Mouse (Mus musculus) midbrain, embryonic 11.5 days (tissue): ENCODE results near the gene Pla2g4c. TPM values are rescaled to one million over a fixed set of nuclear protein-coding genes. Genes with fewer than 3 reads are reported as not detected.
"Not testable (repeated sequence)": the region's sequence is repeated elsewhere in the genome, so short reads cannot be mapped to it uniquely, and the experiment has no call there.

ENCODE experiments used
- ATAC-seq: fragments of 200-750 bp; cut with Nextera tagmentation; 2 replicates; pipeline ENCODE4 v1.8.0; 2017; ENCODE audit warnings: moderate TSS enrichment, moderate library complexity; ENCODE audit not compliant: low FRiP score
- DNase-seq: peaks from one replicate; pipeline ENCODE4 v3.0.0; 2015; ENCODE audit warnings: low spot score; ENCODE audit errors: missing footprints
- H3K27ac ChIP-seq: fragments of 300-500 bp; sonication (generic); 2 replicates; pipeline ENCODE4 v1.5.1; 2014; ENCODE audit warnings: low read depth, low read length
- H3K27me3 ChIP-seq: fragments of 300-500 bp; sonication (generic); 2 replicates; pipeline ENCODE4 v1.6.1; 2014; ENCODE audit warnings: mild to moderate bottlenecking, low read length, moderate library complexity, mixed read lengths; ENCODE audit not compliant: control insufficient read depth, insufficient read depth
- H3K36me3 ChIP-seq: fragments of 300-500 bp; sonication (generic); 2 replicates; pipeline ENCODE4 v1.6.1; 2014; ENCODE audit warnings: mild to moderate bottlenecking, low read length, moderate library complexity, mixed read lengths; ENCODE audit not compliant: control insufficient read depth, insufficient read depth
- H3K4me1 ChIP-seq: fragments of 300-500 bp; sonication (generic); 2 replicates; pipeline ENCODE4 v1.6.1; 2014; ENCODE audit warnings: low read length; ENCODE audit not compliant: control insufficient read depth, insufficient read depth
- H3K4me2 ChIP-seq: fragments of 300-500 bp; sonication (generic); 2 replicates; pipeline ENCODE4 v1.6.1; 2014; ENCODE audit warnings: mild to moderate bottlenecking, moderate library complexity
- H3K4me3 ChIP-seq: fragments of 300-500 bp; sonication (generic); 2 replicates; pipeline ENCODE4 v1.5.1; 2014; ENCODE audit warnings: low read depth, low read length
- H3K9ac ChIP-seq: fragments of 300-500 bp; sonication (generic); 2 replicates; pipeline ENCODE4 v1.6.1; 2014; ENCODE audit warnings: low read length
- H3K9me3 ChIP-seq: fragments of 300-500 bp; sonication (generic); 2 replicates; pipeline ENCODE4 v1.6.1; 2016; ENCODE audit warnings: low read length; ENCODE audit not compliant: control insufficient read depth
- WGBS: fragments of 180-500 bp; shearing (Covaris S2); extraction: QIAGEN DNeasy Blood & Tissue Kit; methylation state at CpG from one replicate; pipeline ENCODE4 v1.1.7; 2014; 5-methylcytosine and 5-hydroxymethylcytosine counted together
- polyA plus RNA-seq: library from polyadenylated mRNA; unstranded; fragments of >200 nt; fragmentation: Nextera tagmentation; extraction: Ambion mirVana; gene quantifications from 2 replicates; pipeline ENCODE4 v1.2.1, GENCODE M21; 2014

The Pla2g4c gene
- 1.4 and 1.8 TPM in 2 replicates for polyA plus RNA-seq

GRCm38 (mm10) chr7:13324316-13324715 is at the start of gene Pla2g4c:
Gene Pla2g4c (plus strand): TSS chr7:13324655.
- 90% methylated on average over 2 of the region's 2 CpGs for whole genome bisulfite sequencing
- ATAC-seq: no peak
- Histone ChIP-seq H3K4me1 (no peaks in the 10 kb centered on the region), H3K36me3 (no peaks in the 10 kb centered on the region), H3K9ac (no peak within 1 kb of the TSS), H3K27ac (no peak within 1 kb of the TSS), H3K4me2 (no peak within 1 kb of the TSS), H3K9me3 (no peaks in the 10 kb centered on the region), H3K4me3 (no peak within 1 kb of the TSS), H3K27me3 (no peaks in the 10 kb centered on the region)
- no peak for DNase-seq

DNA sequence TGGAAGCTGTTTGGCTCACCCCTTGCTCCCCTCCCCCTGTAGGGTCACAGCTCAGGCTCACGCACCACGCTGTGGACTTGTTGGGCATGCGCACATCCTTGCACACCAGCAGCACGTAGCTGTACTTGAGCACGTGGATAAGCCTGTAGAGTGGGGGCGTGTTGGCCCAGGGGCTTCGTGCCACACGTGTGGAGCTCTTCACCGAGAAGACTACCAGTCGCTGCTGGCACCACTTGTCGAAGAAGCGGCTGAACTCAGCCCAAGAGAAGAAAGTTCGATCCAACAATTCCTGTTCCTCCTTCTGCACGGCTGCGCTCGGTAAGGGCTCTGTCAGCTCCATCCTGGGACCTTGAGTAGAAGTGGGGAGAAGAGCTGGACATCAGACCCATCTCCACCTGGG is 47.4 kb upstream of the Pla2g4c start, which contains the start of gene Lig1:
Gene Lig1 (plus strand): TSS at position 203 of the 400 bp plus-strand sequence.
- Histone ChIP-seq H3K27me3 (no peaks in the 10 kb centered on the region), H3K36me3 (peaks cover 15% of the 10 kb centered on the region), H3K9me3 (no peaks in the 10 kb centered on the region), H3K4me1 (peaks cover 6% of the 10 kb centered on the region), H3K4me3 (peak within 1 kb of the TSS; percentile 60), H3K27ac (peak within 1 kb of the TSS; percentile 73; the same call in 1 of the 2 replicates), H3K9ac (peak within 1 kb of the TSS; percentile 82), H3K4me2 (peak within 1 kb of the TSS; percentile 69)
- no peak for DNase-seq
- WGBS: 95% methylated on average over 16 of the region's 16 CpGs
- no peak for ATAC-seq

- WGBS: 41% methylated on average over 2 of the region's 2 CpGs
- Histone ChIP-seq H3K27me3 (no peaks in the 10 kb centered on the region), H3K4me1 (peaks cover 6% of the 10 kb centered on the region), H3K4me2 (peak overlapping the region; percentile 69), H3K36me3 (peaks cover 15% of the 10 kb centered on the region), H3K9me3 (no peaks in the 10 kb centered on the region), H3K9ac (peak overlapping the region; percentile 82), H3K4me3 (peak overlapping the region; percentile 60), H3K27ac (peak overlapping the region; percentile 73; the same call in 1 of the 2 replicates)
- ATAC-seq: peak; percentile 14
- DNase-seq: peak; percentile 85
Observed at GRCm38 (mm10) chr7:13277833-13278232, 46.6 kb upstream of the Pla2g4c start.

- no peaks in the 10 kb centered on the region for H3K27me3 ChIP-seq
Observed at GRCm38 (mm10) chr7:13278308-13278891, 46.1 kb upstream of the Pla2g4c start, which contains the start of gene Zswim9. Gene Zswim9 (minus strand): TSS chr7:13278721.

DNA sequence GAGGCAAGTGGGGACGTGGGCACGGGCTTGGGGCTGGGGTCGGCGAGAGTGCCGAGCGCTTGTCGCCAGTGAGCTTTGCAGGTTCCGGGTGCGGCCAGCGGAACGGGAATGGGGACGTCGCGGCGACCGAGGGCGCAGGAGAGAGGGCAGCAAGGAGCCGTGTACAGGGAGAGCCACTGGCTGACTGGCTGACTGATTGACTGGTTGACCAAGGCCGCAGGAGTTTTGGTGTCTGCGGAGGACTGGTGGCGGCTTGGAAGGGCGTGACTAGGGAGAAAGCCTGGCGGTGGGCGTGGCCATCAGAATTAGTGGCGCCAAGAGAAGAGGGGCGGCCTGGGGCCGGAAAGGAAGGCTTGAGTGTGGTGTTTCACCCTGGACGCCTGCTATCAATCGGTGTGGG is 45.5 kb upstream of the Pla2g4c start:
- H3K27ac ChIP-seq, H3K9me3 ChIP-seq, H3K27me3 ChIP-seq, H3K4me1 ChIP-seq: not testable (repeated sequence)
- Histone ChIP-seq H3K9ac (peak overlapping the region; percentile 82; the same call in 1 of the 2 replicates), H3K36me3 (peaks cover 15% of the 10 kb centered on the region), H3K4me3 (peak overlapping the region; percentile 60), H3K4me2 (peak overlapping the region; percentile 69; the same call in 1 of the 2 replicates)
- WGBS: 2% methylated on average over 10 of the region's 29 CpGs
- ATAC-seq (peak; percentile 78), DNase-seq (peak; percentile 82)

More at GRCm38 (mm10) chr7:13278308-13278891, 46.1 kb upstream of the Pla2g4c start, which contains the start of gene Zswim9:
- H3K27ac ChIP-seq: peak within 1 kb of the TSS; percentile 73; the same call in 1 of the 2 replicates
- WGBS: under 1% methylated on average over 39 of the region's 39 CpGs
- H3K9ac ChIP-seq: peak within 1 kb of the TSS; percentile 82
- peak; percentile 98 for ATAC-seq
- peaks cover 15% of the 10 kb centered on the region for H3K36me3 ChIP-seq
- H3K4me3 ChIP-seq: peak within 1 kb of the TSS; percentile 60
- H3K9me3 ChIP-seq: no peaks in the 10 kb centered on the region
- DNase-seq: peak; percentile 99
- H3K4me1 ChIP-seq: peaks cover 6% of the 10 kb centered on the region
- peak within 1 kb of the TSS; percentile 69 for H3K4me2 ChIP-seq

DNA sequence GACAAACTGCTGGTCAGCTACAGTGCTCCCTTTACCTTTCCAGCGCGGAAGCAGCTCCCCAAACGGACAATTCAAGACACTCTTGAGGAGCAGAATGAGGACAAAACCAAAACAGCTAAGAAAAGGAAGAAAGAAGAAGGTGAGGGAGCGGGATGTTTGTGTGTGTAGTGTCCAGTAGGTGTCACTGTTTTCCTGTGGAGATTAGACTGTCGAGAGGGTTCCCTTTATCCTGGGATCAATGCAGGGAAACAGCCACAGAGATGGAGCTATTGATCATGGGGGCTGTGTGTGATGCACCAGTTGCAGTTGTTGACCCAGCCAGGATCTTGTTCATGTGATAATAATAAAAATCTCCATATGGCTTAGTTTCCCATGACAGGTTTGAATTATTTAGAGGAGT is 35.8 kb upstream of the Pla2g4c start:
- DNase-seq (peak; percentile 90), ATAC-seq (peak; percentile 82)
- Histone ChIP-seq H3K27ac (no peak overlapping the region), H3K9me3 (no peaks in the 10 kb centered on the region), H3K27me3 (no peaks in the 10 kb centered on the region), H3K36me3 (peaks cover 29% of the 10 kb centered on the region), H3K9ac (no peak overlapping the region), H3K4me2 (no peak overlapping the region), H3K4me1 (no peaks in the 10 kb centered on the region), H3K4me3 (no peak overlapping the region)
- 51% methylated on average over 5 of the region's 5 CpGs for whole genome bisulfite sequencing

DNA sequence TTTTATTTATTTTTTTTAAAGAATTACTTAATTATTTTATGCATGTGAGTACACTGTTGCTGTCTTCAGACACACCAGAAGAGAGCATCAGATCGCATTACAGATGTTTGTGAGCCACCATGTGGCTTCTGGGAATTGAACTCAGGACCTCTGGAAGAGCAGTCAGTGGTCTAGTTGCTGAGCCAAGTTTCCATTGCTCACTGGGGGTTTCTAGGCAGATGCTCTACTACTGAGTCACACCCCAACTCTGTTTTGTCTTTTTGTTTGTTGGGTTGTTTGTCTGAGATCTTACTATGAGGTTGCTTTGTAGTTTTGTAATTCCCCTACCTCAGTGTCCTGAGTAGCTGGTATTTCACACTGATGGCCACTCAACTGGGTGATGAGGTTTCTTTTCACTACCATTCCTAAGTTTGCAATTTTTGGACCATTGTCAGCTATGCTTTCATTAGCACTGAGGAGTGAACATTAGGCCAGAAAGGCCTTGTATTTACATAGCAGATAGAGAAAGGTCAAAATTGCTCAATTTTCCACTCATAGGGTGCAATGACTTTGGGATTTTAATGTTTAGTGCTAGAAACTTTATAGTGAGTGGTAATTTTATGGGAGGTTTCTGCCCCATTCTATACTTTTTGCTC is 34.3 kb upstream of the Pla2g4c start:
- WGBS: 91% methylated on average over 1 of the region's 1 CpGs
- no peak for ATAC-seq
- Histone ChIP-seq H3K9ac (no peak overlapping the region), H3K27me3 (no peaks in the 10 kb centered on the region), H3K36me3 (peaks cover 31% of the 10 kb centered on the region; the same call in 1 of the 2 replicates), H3K27ac (no peak overlapping the region), H3K4me3 (no peak overlapping the region), H3K9me3 (no peaks in the 10 kb centered on the region), H3K4me2 (no peak overlapping the region), H3K4me1 (no peaks in the 10 kb centered on the region)
- DNase-seq: no peak

DNA sequence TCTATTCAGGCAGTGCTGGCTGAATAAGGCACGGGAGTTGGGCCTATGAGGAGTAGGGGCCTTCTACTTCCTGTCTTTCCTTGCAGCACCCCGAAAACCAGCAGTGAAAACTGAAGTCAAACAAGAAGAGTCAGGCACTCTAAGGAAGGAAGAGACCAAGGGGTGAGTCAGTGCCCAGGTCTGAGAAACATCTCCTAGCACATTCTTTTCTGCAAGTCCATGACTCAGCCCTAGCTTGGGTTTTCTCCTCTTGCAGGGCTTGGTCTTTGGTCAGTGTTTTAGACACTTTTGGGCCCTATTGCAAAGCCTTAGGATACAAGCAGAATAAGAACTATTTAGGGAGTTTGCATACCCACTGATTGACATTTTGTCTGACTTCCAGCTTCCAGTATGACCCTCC is 33.1 kb upstream of the Pla2g4c start:
- Histone ChIP-seq H3K4me1 (no peaks in the 10 kb centered on the region), H3K36me3 (peaks cover 36% of the 10 kb centered on the region; the same call in 1 of the 2 replicates), H3K9ac (no peak overlapping the region), H3K4me3 (no peak overlapping the region), H3K27ac (no peak overlapping the region), H3K9me3 (no peaks in the 10 kb centered on the region), H3K4me2 (no peak overlapping the region), H3K27me3 (no peaks in the 10 kb centered on the region)
- ATAC-seq (no peak), DNase-seq (no peak)
- WGBS: 94% methylated on average over 2 of the region's 2 CpGs
